Mouse (Mus musculus) adrenal gland, postnatal 14 days (tissue): ENCODE results near the gene Abcc10. TPM values are rescaled to one million over a fixed set of nuclear protein-coding genes. Genes with fewer than 3 reads are reported as not detected.

Source experiments
- DNase-seq: peaks from one replicate; pipeline ENCODE4 v3.0.0; 2021; ENCODE audit warnings: mixed read lengths
- total RNA-seq: library from RNA; stranded (reverse); gene quantifications from 2 replicates; pipeline ENCODE4 v1.2.3, GENCODE M21; 2021

The Abcc10 gene
- total RNA-seq, 1 experiment from 2014 or later = 10.1 TPM

GRCm38 (mm10) chr17:46259675-46260074 is 68.5 kb downstream of the Abcc10 start:
- no peak for DNase-seq

DNA sequence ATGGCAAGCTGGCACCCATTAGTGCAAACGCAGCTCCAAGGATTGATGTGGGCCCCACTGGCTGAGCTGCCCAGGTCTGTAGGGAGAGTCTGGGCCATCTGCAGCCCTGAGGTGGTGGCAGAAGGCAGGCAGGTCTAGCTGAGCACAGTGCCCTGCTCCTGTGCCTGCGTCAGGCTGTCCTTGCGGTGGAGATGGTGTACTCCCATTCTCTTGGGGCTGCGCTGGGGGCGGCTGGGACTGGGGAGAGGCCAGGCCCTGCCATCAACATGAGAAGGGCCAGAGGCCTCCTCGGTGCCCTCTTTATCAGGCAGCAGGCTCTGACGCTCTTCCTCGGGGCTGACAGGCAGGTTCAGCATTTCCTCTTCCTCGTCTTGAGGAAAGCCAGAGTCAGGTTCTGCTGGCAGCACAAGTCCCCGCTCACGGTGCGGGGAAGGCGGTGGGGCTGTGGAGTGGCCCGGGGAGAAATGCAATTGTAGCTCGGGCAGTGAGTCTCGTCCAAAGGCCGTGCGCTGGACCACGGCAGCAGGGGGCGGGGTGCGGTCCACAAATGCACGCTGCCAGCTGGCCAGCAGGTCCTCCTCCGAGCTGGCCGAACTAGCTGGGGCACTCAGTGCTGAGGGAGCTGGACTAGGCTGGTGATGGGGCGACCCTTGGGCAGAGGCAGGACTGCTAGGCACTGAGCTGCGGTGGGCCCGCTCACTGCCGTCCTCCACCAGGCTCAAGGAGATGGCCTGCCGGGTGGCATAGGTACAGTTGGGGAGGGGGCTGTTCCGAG is 69.7 kb downstream of the Abcc10 start:
- DNase-seq = no peak

DNA sequence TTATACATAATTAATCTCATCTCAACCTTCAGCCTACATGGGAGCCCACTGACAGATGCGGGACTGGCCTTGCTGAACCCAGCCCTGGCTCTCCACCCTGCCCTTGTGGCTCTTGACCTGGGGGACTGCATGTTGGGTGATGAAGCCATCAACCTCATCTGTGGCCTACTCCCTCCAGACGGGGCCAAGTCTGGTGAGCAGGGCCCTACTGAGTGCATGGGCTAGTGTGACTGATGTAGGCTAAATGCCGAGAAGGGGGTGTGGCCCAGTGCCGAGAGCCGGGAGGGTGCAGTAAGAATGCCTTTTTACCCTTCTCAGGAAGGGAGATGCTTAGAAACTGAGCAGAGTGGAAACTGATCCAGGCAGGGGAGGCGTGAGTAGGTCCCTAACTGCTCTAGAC is 73.0 kb downstream of the Abcc10 start:
- DNase-seq = no peak

DNA sequence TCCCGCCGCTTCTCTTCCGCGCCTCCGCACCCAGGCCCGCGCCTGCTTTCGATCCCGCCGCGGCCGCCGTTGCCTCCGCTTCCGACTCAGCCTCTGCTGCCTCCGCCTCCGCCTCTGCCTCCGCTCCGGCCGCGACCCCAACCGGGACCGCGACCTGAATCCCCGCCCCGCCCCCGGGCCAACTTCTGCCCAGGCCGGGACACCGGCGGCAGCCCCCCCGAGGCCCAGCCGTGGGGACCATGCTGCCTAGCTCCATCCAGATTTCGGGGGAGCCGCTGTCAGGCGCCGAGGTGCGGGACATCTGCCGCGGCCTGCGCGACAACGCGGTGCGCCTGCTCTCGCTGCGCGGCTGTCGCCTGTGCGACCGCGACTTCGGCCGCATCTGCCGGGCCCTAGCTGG is 74.0 kb downstream of the Abcc10 start:
- peak; percentile 51 for DNase-seq

- DNase-seq = peak; percentile 96
These were observed 74.6 kb downstream of the Abcc10 start, which contains the start of gene Lrrc73 for GRCm38 (mm10) chr17:46253452-46254084. TSS of gene Lrrc73 (plus strand) at chr17:46253531.

Other genes with a start within 250 kb of the Abcc10 start
- gene Mrps18a, start 217.4 kb downstream of the Abcc10 start, total RNA-seq = 107 and 111 TPM in 2 replicates
- 4.9 and 6.3 TPM in 2 replicates for gene Rsph9, start 184.1 kb downstream of the Abcc10 start, total RNA-seq
- gene Mad2l1bp, start 174.8 kb downstream of the Abcc10 start, total RNA-seq = 10.8 and 13.9 TPM in 2 replicates
- 74.2 and 90.1 TPM in 2 replicates for gene Gtpbp2, start 167.3 kb downstream of the Abcc10 start, total RNA-seq
- 37.3 and 38.5 TPM in 2 replicates for gene Polh, start 125.7 kb downstream of the Abcc10 start, total RNA-seq
- gene Xpo5, start 125.6 kb downstream of the Abcc10 start, total RNA-seq = 61.0 and 67.9 TPM in 2 replicates
- 73.9 and 74.6 TPM in 2 replicates for gene Polr1c, start 80.3 kb downstream of the Abcc10 start, total RNA-seq
- gene Yipf3, start 80.3 kb downstream of the Abcc10 start, total RNA-seq = 135 and 137 TPM in 2 replicates
- 3.7 and 4.8 TPM in 2 replicates for gene Lrrc73, start 74.8 kb downstream of the Abcc10 start, total RNA-seq
- gene Tjap1, start 45.3 kb downstream of the Abcc10 start, total RNA-seq = 44.1 and 44.2 TPM in 2 replicates
- gene Dlk2, start 30.9 kb downstream of the Abcc10 start, total RNA-seq = 0.41 and 0.44 TPM in 2 replicates
- 28.7 and 37.0 TPM in 2 replicates for gene Zfp318, start 55.4 kb upstream of the Abcc10 start, total RNA-seq
- 1.1 and 1.2 TPM in 2 replicates for gene Crip3, start 100.6 kb upstream of the Abcc10 start, total RNA-seq
- gene Slc22a7, start 110.1 kb upstream of the Abcc10 start, total RNA-seq = 0.49 and 14.3 TPM in 2 replicates
- gene Ttbk1, start 159.3 kb upstream of the Abcc10 start, total RNA-seq = 0.78 and 1.4 TPM in 2 replicates
- 5.3 and 7.8 TPM in 2 replicates for gene Dnph1, start 168.4 kb upstream of the Abcc10 start, total RNA-seq
- gene Cul9, start 218.0 kb upstream of the Abcc10 start, total RNA-seq = 17.1 and 20.7 TPM in 2 replicates
- 38.4 and 39.2 TPM in 2 replicates for gene Srf, start 227.8 kb upstream of the Abcc10 start, total RNA-seq